Mouse (Mus musculus) kidney, postnatal 25 days (tissue): ENCODE measurements at regions not wholly inside any gene's neighbourhood (a gene's known extent, or its start where the extent isn't known, plus 50 kb on each side); places are given as distances from the start of the nearest gene placed in this dataset.
"Not testable (repeated sequence)": the region's sequence is repeated elsewhere in the genome, so short reads cannot be mapped to it uniquely, and the experiment has no call there.

Experiments used
- DNase-seq, 2 experiments: peaks; one replicate each; pipeline ENCODE4 v3.0.0; 2021; ENCODE audit warnings: mixed read lengths in 2 of 2

- DNase-seq: no peak
Measured at GRCm38 (mm10) chr3:38312834-38313233, 171.8 kb downstream of the Ankrd50 start.

- peak; percentile 24 to 44 for DNase-seq
Measured at GRCm38 (mm10) chr3:38312121-38312520, 172.5 kb downstream of the Ankrd50 start.

- peak in 1 of 2 experiments; percentile 27 for DNase-seq
Measured at GRCm38 (mm10) chr3:38299898-38300751, 184.5 kb downstream of the Ankrd50 start.

- DNase-seq: no peak
Measured at GRCm38 (mm10) chr3:38299236-38299897, 185.3 kb downstream of the Ankrd50 start.

DNA sequence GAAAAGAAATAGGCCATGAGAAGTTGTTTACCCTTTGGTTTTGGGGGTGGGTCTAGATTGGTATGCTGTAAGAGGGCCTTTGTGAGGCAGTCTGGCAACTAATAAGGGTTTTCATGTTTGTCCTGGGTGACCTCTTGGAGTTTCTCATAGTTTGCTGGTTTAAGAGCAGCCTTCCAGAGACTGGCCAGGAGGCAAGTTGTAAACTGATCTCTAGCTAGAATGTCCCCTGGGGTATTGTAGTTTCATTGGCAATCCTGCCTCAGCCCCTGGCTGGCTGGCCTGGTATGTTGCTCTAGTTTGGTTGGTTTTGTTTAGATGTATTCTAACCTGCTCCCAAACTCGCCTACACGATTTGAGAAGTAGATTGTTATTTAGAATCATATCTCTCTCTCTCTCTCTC is 187.1 kb downstream of the Ankrd50 start:
- no peak for DNase-seq

DNA sequence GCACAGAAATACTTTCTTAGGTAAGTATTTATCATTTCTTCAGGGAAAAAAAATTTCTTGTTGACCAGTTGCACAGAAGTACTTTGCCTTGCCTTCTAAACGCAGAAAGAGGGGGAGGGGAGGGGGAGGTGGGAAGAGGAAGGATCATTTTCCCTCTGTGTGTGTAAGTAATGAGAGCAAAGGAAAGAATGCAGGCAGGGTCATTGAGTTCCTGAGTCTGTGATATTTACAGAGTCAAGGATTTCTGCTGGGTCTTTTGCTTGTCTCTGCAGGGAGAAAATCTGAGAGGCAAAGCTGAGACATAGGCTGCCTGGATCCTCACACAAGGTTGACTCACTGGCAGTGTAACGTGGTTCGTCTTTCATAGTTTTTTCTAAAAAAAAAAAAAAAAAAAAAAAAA is 195.6 kb downstream of the Ankrd50 start:
- no peak for DNase-seq

GRCm38 (mm10) chr3:38283687-38284124 is 200.9 kb downstream of the Ankrd50 start:
- DNase-seq: peak; percentile 36 to 57

- no peak for DNase-seq
Measured at GRCm38 (mm10) chr3:38282891-38283290, 201.8 kb downstream of the Ankrd50 start.

- no peak for DNase-seq
Measured at GRCm38 (mm10) chr3:38281683-38282082, 203.0 kb downstream of the Ankrd50 start.

GRCm38 (mm10) chr3:38280876-38281275 is 203.8 kb downstream of the Ankrd50 start:
- DNase-seq: no peak

GRCm38 (mm10) chr3:38280105-38280504 is 204.5 kb downstream of the Ankrd50 start:
- DNase-seq: no peak

DNA sequence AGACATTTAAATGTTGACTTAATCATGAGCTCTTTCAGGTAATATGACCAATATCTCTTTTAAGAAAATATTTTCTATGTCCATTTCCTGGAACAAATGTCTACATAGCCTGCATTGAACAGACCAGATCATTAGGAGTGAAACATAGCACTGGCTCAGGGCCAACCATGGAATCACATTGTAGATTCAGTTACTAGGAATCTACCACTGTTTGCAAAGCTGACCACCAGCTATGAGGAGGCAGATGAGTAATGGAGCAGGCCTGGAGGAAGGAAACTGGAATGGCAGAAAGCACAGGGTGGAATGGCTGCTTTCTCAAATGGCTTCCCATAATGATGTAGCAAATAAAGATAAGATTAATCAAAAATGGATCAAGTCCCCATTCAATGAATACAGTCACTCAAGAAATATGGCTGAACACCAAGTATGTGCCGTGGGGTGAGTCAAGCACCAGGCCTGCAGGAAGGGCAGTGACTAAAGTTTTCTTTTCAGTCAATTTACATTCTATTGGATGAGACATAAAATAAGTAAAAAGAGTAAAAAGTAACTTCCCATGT is 207.6 kb downstream of the Ankrd50 start:
- DNase-seq: no peak

DNA sequence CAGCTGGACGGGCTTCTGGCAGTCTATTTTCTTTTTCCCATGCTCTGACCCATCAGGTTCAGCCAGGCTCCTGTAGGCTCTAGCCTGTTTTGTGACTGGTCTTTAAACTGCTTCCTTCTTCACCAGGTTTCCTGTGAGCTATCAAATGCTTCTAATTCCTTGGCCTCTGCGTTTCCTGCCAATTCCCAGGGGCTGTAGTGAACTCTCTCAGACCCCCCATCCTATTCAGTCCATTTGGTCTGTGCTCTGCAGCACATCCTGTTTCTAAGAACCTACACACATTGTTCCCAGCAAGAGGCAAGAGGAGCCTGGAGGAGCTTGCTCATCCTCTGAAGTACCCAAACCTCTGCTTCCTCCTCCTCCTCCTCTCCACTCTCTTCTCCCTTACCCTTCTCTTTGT is 209.3 kb downstream of the Ankrd50 start:
- DNase-seq: peak; percentile 51 to 76

DNA sequence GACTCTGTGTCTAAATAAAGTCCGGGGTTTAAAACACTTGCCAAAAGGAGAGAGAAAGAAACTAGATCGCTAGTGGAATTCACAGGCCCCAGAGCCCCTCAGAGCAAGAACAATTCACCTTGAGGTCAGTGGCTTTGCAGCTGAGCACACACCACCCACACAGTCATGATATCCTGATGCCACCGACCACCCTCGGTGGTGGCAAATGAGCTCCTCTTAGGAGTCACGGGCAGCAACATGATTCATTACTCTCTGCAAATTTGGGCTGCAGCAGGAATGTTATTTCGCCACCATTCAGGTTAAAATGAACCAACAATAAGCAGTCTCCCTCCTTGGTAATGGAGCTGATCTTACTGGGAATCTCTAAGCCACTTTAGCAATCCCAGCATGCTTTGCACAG is 213.9 kb downstream of the Ankrd50 start:
- DNase-seq: no peak

DNA sequence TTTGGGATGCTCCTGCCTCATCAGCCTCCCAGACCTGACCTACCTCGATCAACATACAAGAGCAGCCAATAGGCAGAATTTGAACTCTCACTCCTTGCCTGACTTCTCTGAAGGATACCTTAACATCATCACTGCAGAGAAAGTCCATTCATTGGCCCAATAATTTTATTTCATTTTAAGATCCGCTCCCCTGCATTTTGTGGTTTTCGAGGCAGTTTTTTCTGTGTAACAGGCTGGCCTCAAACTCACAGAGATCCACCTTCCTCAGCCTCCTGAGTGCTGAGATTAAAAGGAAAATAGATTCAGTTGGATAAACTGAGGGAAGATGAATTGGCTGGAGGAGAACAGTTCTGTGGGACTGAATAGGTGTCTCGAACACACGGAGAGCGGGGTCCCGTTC is 216.4 kb downstream of the Ankrd50 start:
- no peak for DNase-seq

DNA sequence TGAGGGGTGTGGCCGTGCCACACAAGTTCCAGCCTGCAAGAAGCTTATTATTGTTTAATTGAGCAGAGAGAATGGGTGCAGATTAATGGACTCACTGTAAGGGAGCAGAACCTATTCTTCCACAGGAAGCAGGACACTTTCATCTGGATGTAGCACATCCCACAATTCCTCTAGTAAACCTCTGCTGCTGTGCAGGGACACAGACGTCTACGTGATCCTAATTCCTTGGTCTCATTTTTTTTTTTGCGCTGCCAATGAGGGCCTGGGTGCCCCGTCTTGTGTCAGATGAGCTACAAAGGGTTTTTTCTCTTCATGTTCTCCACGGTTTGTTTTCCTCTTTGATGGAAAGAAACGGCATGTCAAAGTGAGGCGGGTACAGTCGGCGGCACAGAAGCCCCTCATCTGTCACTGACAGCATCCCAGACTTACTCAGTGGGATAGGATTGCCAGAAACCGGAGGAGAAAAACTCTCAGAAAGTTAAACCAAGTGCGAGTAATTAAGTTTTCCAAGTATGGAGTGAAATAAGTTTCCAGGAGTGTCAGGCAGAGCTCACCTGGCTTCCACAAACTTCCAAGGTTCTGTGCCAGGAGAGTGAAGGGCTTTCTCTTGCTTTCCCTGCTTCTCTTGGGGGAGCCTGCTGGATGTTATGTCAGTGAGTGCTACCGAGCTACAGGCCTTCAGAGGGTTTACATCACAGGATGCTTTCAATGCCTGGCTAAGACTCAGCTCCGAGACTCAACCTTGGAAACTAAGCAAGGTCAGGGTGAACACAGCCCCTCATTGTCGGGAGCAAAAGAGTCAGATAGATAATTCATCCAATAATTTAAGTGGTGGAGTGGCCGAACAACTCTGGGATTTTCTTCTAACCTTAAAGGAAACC is 221.1 kb downstream of the Ankrd50 start:
- DNase-seq: no peak

DNA sequence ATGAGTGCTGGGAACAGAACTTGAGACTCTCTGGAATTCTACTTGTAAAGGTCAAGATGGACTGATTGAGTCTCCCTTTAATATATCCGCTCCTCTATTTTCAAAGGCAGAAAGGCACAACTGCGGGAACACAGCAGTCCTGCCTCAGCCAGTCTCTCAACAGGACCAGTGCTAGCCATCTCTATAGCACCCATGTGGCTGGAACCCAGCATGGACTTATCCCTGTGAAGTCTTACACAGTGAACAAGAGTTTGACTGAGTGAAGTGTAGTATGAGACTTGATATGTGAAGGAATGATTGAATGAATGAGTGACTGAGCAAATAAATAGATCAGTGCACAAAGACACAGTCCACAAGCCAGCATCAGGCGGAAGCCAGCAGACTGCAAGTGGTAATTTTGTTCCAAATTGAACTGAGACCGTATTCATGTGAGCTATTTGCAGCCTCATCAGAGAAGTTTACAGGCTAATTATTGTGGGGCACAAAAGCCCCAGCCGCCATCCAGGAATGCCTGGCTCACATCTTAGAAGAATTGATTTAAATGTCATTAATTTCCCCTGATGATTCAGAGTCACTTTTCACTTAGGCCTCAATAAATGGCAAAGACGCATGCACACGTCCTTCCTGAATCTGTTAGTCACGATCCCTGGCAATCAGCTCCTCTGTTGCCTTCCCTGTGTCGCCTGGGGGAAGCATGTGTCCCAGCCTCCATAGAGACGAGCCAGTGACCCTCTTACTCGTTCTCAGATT is 223.1 kb downstream of the Ankrd50 start:
- DNase-seq: no peak

DNA sequence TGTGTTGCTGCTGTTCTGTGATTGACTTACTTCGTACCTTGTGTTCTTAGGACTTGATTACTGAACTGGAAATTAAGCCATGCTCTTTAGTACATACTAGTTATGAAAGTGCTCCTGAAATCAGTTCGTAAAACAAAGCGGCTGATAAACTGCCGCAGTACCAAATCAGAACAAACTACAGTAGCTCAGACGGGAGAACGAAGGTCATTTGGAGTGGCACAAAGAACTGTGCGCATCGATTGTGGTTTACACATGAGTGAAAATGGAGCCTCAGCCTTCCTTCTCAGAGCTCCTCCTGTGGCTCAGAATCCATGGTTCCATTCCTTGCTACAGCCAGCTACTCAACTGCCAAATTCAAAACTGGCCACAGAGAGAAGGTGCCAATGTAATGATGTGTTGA is 225.4 kb downstream of the Ankrd50 start:
- DNase-seq: not testable (repeated sequence)

- no peak for DNase-seq
Measured at GRCm38 (mm10) chr3:38257843-38258290, 226.8 kb downstream of the Ankrd50 start.

GRCm38 (mm10) chr3:38257076-38257842 is 227.4 kb downstream of the Ankrd50 start:
- DNase-seq: no peak

GRCm38 (mm10) chr3:38255674-38256073 is 229.0 kb downstream of the Ankrd50 start:
- peak; percentile 52 to 79 for DNase-seq
